ENCODE assay signal across 8 mouse cellular contexts in genomic region chr11:60113624-60114023, GRCm38 (mm10). TPM values are rescaled to one million over a fixed set of nuclear protein-coding genes. Genes with fewer than 3 reads are reported as not detected.
DNase-seq lines count a peak whose midpoint lies in the region; ATAC-seq and TF ChIP-seq lines count a peak whose summit lies in the region.

No protein-coding gene starts in this region.

- H3K9me3 ChIP-seq in megakaryocyte, embryonic 14.5 days: no peaks in the 10 kb centered on the region
- no peaks in the 10 kb centered on the region for H3K9me3 ChIP-seq in forebrain, embryonic 11.5 days (ENCODE audit: control insufficient read depth, low read length)

- TF ChIP-seq POLR2A in myocyte (IDR thresholded peaks at IDR 0.05; ENCODE audit: insufficient read length, low read depth): no peak

- H3K27me3 ChIP-seq in megakaryocyte, embryonic 14.5 days (replicated peaks): no peaks in the 10 kb centered on the region
- no peaks in the 10 kb centered on the region for H3K27me3 ChIP-seq in forebrain, embryonic 11.5 days (ENCODE audit: control insufficient read depth, insufficient read depth, low read length)
- no peaks in the 10 kb centered on the region for H3K27me3 ChIP-seq in myocyte (ENCODE audit: control insufficient read depth, insufficient read depth, insufficient read length)

- H3K27ac ChIP-seq in forebrain, embryonic 11.5 days (ENCODE audit: low read depth, low read length): peak overlapping the region; percentile 84

- H3K36me3 ChIP-seq in megakaryocyte, embryonic 14.5 days (replicated peaks; ENCODE audit: low read length): peaks cover 43% of the 10 kb centered on the region
- H3K36me3 ChIP-seq in forebrain, embryonic 11.5 days (ENCODE audit: control insufficient read depth, insufficient read depth, low read length): no peaks in the 10 kb centered on the region
- no peaks in the 10 kb centered on the region for H3K36me3 ChIP-seq in myocyte (ENCODE audit: control insufficient read depth, insufficient read depth)

- H3K4me2 ChIP-seq in forebrain, embryonic 11.5 days (ENCODE audit: low read depth, low read length, severe bottlenecking): peak overlapping the region; percentile 73; the same call in 1 of the 2 replicates
- peak overlapping the region; percentile 100 for H3K4me2 ChIP-seq in myocyte (ENCODE audit: low read depth)

- H3K4me3 ChIP-seq in megakaryocyte, embryonic 14.5 days (replicated peaks): peak overlapping the region; percentile 95
- no peak overlapping the region; the same call in 1 of the 2 replicates for H3K4me3 ChIP-seq in forebrain, embryonic 11.5 days (ENCODE audit: low read depth, low read length)
- no peak overlapping the region for H3K4me3 ChIP-seq in myocyte

- peaks cover 96% of the 10 kb centered on the region for H3K4me1 ChIP-seq in megakaryocyte, embryonic 14.5 days
- peaks cover 25% of the 10 kb centered on the region for H3K4me1 ChIP-seq in forebrain, embryonic 11.5 days (replicated peaks; ENCODE audit: control insufficient read depth, insufficient read depth, low read length)

- H3K79me2 ChIP-seq in myocyte (ENCODE audit: control insufficient read depth, insufficient read depth): peaks cover 96% of the 10 kb centered on the region

- WGBS in forebrain, embryonic 11.5 days: 8% methylated on average over 4 of the region's 4 CpGs

- no peak overlapping the region for H3ac ChIP-seq in myocyte (ENCODE audit: control insufficient read depth, insufficient read length)

- no peak for DNase-seq in forebrain, embryonic 11.5 days (ENCODE audit: low spot score)
- DNase-seq in kidney, postnatal 10 days: peak; percentile 38
- DNase-seq in adrenal gland, postnatal 4 days (ENCODE audit: low spot score in 2 of 2): no peak
- no peak for DNase-seq in T-cell, adult 2 months (ENCODE audit: low spot score)
- no peak for DNase-seq in frontal cortex, postnatal 10 days (ENCODE audit: low spot score in 2 of 2)

- peak overlapping the region; percentile 57; the same call in 1 of the 2 replicates for H3K9ac ChIP-seq in forebrain, embryonic 11.5 days (ENCODE audit: low read length)

- ATAC-seq in megakaryocyte, adult 5-6 weeks (ENCODE audit: poor library complexity, severe bottlenecking): no peak
- ATAC-seq in forebrain, embryonic 11.5 days (replicated peaks; ENCODE audit: low FRiP score): no peak

TF ChIP-seq in myocyte, 11 proteins besides CTCF, POLR2A, EP300 and RAD21:
- no peak for TF ChIP-seq MYOD1 (IDR thresholded peaks at IDR 0.05; ENCODE audit: control insufficient read depth in 1 of 3, insufficient read length in 2 of 3, low read depth in 2 of 3)
- no peak for TF ChIP-seq REST (IDR thresholded peaks at IDR 0.05; ENCODE audit: insufficient read depth, insufficient read length)
- TF ChIP-seq USF1 (IDR thresholded peaks at IDR 0.05; ENCODE audit: low read depth): no peak
- TF ChIP-seq MAX (IDR thresholded peaks at IDR 0.05; ENCODE audit: low read depth): no peak
- no peak for TF ChIP-seq MYOG (IDR thresholded peaks at IDR 0.05; ENCODE audit: control insufficient read depth in 1 of 3, insufficient read depth in 1 of 3, insufficient read length in 2 of 3, low read depth in 2 of 3)
- no peak for TF ChIP-seq E2F4 (IDR thresholded peaks at IDR 0.05; ENCODE audit: insufficient read depth)
- no peak for TF ChIP-seq TCF12 (IDR thresholded peaks at IDR 0.05; ENCODE audit: insufficient read depth, poor library complexity, severe bottlenecking)
- no peak for TF ChIP-seq SRF (IDR thresholded peaks at IDR 0.05; ENCODE audit: control insufficient read depth, insufficient read length, low read depth)
- TF ChIP-seq TCF3 (IDR thresholded peaks at IDR 0.05; ENCODE audit: insufficient read length, low read depth): no peak
- TF ChIP-seq CEBPB (IDR thresholded peaks at IDR 0.05; ENCODE audit: insufficient read depth, poor library complexity, severe bottlenecking): no peak
- no peak for TF ChIP-seq POLR2AphosphoS2 (IDR thresholded peaks at IDR 0.05; ENCODE audit: insufficient read length, low read depth)

RNA-seq across cellular contexts. Expression of gene Rai1, which starts 8.8 kb away (rescaled TPM):
- 46.9 and 62.9 TPM in 2 replicates for polyA plus RNA-seq in megakaryocyte, embryonic 14.5 days (2012; ENCODE audit: insufficient read depth, low replicate concordance)
- total RNA-seq in megakaryocyte, adult 5-6 weeks (2015): 13.9 and 14.2 TPM in 2 replicates
- 7.8 TPM in 2 replicates for total RNA-seq in megakaryocyte, adult 5-6 weeks (2017)
- 28.5 and 36.4 TPM in 2 replicates for polyA plus RNA-seq in forebrain, embryonic 11.5 days (2014; fragmentation: Nextera tagmentation; extraction: Ambion mirVana)
- polyA plus RNA-seq in myocyte (2012; fragmentation: generic; extraction: Trizol): 26.0 TPM
- 10 to 100 TPM; 61.4 to 69.8 TPM for total RNA-seq in adrenal gland, postnatal 4 days (2021)
